Mouse (Mus musculus) spleen, postnatal 36 days (tissue): Measurements from ENCODE around the gene Zfp786.
A peak's percentile ranks its signal among the peaks of the same experiment; 100 is the strongest.
"Not testable (repeated sequence)": the region's sequence is repeated elsewhere in the genome, so short reads cannot be mapped to it uniquely, and the experiment has no call there.

ENCODE experiments used
- DNase-seq, 2 experiments: peaks; one replicate each; pipeline ENCODE4 v3.0.0; 2022; ENCODE audit warnings: low spot score in 2 of 2, mixed read lengths in 1 of 2

Gene Zfp786

DNA sequence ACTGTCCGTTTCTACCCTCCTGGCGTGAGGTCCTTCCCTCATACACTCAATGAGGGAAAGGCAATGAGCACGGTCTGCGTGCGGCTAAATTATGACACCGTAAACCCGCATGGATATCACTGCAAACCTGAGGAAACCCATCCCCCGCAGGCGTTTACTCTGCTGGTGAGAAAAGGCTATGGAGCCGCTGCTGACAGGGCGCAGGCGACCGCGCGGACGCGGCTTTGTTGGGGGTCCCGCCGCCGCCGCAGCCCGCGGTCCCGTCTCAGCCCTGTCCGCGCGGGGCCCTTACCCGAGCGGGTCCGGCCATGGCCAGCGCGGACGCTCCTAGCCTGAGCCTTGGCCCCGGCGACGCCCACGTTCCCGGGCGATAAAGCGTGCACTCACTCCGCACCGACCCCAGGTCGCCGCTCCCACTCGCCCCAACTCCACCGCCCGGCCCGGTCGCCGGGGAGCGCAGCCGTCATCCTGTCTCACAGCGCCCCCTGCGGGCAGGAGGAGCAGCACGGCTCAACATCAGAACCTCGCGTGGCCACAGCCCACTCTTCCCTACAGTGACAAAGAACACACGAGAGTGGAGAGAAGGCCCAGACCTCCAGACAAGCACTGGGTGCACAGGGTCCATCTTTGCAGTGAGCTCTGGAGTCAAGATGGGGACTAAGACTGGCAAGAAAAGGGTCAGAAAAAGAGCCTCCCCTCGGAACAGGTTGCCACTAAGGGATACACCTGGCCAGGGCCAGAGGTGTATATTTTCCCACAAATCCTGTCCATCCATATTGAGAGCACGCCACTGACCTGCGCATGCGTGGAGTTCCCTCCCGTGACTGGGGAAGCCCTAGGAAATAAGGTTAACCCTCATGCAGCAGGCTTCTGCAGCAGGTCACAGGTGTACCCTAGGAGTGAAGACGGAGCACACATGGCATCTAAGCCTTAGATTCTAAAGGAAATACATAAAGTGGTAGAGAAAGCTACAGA, at the start of gene Zfp786:
Gene Zfp786 (minus strand): TSS at position 764 of the 975 bp plus-strand sequence.
- DNase-seq, result peak; percentile 87 to 89

DNA sequence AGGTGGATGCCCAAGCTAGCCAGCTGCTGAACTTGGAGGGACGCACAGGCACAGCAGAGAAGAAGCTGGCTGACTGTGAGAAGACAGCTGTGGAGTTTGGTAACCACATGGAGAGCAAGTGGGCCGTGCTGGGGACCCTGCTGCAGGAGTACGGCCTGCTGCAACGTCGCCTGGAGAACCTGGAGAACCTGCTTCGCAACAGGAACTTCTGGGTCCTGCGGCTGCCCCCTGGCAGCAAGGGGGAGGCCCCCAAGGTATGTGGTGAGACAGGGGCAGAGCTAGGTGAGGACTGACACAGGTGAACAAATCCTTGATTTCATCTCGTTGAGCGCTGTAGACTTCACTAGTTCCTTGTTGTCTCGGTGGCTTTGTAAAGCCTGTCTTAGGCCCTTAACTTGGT, 49.5 kb upstream of the Zfp786 start:
- DNase-seq, result no peak

DNA sequence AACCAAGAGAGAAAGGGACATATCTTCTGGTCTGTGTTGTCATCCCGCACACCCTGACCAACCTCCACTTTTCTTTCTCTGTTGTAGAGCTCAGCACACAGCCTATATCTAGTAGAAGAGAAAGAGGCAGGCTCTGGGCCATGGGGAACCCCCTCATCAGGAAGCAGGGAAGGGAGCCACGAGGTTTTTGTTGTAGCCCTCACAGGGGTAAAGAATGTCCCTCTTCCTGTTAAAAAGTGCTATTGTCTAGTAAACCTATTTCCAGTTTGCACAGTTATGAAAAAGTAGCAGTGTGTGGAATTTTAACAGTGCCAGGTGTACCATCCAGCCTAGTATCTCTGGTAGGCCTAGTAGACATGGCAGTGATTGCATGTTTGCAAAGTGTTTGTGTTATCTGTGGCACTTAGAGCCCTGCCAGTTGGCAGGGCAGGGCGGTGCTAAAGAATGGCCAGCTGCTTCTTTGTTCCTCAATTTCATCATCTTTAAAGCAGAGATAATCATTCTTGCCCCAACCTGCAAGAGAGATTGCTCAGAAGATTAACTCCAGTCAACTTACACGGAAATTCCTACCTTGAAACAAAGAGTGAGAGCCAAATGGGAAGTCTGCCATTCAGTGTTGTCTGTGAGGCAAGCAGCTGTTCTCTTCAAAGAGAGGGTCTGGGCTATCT, 48.5 kb upstream of the Zfp786 start:
- DNase-seq, result no peak

DNA sequence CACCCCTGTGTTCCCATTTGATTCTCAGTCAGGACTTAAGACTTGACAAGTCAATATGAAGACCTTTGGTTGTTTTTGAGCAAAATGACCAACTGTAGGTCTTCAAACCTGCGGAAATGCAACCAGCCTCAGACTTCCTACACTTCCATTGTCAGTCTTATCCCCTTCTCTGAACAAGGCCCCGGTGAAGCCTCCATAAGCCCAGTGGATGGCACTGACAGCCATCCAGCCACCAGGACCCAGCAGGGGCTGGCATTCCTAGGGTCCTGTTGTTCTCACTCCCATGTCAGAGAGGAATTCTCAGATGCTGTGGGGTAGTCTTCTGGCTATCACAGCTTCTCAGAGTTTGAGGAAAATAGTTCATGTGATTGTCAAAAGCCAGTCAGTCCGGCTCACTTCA, 47.9 kb upstream of the Zfp786 start:
- DNase-seq, result no peak

DNA sequence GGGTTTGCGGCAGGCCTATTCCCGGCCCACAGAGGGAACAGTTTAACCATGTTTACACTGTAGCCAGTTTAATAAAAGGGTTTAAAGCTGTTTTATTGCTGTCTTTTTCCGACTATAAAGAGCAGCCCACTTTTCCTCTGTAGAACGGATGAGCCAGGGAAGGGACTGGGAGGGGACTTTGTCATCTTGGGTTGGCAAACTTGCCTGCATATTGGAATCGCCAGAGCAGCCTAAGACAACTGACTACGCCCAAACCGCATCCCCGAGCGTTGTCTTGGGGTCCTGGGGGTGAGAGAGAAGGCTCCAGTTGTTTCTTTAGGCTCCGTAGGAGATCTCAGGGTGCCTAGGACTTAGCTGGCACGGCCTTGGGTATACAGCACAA, 47.5 kb upstream of the Zfp786 start:
- DNase-seq, result no peak

DNA sequence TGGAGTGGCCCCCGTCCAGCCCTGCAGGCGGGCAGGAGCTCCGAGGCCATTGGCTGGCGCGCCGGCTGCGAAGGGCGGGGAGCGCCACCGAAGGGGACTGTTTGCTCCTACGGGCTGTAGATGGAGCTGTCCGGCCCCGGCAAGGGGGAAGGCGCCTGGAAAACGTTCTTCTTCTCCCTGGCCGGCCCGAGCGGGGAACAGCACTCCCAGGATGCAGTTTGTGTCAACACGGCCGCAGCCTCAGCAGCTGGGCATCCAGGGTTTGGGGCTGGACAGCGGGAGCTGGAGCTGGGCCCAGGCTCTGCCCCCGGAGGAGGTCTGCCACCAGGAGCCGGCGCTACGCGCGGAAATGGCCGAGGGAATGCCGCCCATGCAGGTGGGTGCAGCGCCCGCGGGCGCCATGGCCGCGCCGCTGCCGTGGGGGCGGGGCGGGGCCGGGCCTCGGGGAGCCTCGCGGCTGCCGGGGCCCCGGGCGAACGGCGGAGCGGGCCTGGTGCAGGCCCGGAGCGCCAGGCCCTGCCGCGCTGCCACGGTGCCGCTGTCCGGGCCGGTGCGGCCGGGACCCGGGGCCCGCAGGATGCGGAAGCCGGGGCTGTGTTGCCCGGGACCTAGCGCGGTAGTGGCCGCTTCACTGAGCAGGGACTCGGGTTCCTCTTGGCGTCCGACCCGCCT, 46.9 kb upstream of the Zfp786 start:
- DNase-seq, result peak; percentile 82 to 85

DNA sequence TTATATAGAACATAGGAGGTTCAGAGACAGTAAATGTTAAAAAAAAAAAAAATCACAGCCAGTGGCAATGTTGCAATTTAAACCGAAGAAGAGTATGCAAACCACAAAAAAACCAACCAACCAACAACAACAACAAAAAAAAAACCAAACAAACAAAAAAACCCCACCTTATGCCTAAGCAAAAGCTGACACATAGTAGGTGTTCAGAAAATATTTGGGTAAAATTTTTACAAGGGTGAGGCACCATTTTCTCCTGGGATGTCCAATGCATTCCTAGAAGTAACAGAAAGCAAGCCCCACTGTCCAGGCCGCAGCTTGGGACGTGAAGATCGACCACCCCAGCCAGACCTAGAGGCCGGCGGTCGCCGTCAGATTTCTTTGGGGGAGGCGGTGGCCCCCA, 46.4 kb upstream of the Zfp786 start, which contains the start of gene Zfp282:
Gene Zfp282 (plus strand): TSS at position 147 of the 400 bp plus-strand sequence.
- no peak for DNase-seq

DNA sequence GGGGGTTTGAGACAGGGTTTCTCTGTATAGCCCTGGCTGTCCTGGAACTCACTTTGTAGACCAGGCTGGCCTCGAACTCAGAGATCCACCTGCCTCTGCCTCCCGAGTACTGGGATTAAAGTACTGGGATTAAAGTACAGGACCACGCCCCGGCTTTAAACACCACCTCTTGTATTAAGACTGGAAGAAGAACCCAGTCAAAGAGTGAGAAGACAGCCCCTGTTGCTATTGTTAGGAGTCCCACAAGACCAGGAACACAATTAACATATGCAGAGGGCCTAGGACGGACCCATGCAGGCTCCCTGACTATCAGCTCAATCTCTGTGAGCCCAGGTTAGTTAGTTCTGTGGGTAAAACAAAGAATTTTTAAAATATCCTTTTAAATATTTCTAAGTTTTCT, 41.6 kb upstream of the Zfp786 start:
- no peak for DNase-seq

DNA sequence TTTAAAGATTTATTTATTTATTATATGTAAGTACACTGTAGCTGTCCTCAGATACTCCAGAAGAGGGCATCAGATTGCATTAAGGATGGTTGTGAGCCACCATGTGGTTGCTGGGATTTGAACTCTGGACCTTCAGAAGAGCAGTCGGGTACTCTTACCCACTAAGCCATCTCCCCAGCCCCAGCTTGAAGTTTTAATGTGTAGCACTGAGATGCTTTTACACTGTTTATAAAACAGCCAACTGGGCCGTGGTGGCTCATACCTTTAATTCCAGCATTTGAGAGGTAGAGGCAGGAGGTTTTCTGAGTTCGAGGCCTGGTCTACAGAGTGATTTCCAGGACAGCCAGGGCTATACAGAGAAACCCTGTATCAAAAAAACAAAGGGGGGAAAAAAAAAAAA, 27.1 kb upstream of the Zfp786 start:
- DNase-seq, result not testable (repeated sequence)

DNA sequence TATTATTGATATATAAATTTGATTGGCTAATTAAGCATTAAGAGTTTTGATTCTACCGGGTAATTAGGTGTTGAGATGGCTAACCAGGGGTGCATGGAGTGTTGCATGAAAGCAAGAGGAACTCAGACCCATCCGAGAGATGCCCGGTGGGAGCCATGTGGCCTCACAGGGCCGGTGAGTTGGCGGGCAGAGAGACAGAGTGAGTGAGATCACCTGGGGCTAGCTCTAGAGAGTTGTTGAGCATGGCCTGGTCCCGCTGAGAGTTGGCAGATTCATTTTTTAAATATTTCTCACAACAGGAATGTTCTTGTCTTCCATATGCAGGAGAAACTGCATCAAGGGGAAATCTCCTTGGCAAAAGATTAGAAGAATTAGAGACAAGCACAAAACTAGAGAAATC, 26.6 kb upstream of the Zfp786 start:
- DNase-seq, result no peak

DNA sequence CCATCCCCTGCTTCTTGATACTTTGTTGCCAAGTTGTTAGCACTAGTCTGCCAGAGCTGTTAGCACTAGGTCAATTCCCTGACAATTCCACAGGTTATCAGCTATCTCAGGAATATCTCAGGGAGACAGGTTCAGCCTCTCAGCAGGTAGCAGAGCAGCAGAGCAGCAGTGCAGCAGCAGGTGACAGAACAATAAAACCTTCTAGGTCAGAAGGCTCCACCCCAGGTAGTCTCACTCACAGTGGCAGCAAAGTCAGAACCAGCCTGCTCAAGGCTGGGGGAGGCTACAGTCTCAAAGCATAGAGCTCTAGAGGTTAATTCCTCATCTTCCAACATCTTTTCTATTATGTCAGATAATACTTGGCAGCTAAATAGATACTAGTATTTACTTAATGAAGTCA, 15.1 kb upstream of the Zfp786 start:
- DNase-seq, result no peak

DNA sequence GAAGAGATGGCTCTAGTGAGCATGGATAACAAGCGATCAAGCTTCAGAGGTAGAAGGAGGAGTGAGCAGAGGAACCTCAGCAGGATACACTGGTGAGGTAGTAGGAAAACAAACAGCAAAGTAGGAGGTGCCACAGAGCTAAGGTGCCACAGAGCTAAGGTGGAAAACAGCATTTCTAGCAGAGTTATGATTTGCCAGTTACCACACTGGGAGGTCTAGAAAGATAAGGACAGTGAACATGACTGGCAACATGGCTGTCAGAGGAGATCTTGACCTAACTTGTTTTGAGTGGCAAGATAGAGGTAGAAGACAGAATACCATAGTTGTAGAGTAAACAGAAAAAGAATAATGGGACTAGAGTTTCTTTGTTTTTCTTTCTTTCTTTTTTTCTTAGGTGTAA, 11.7 kb upstream of the Zfp786 start:
- no peak for DNase-seq

DNA sequence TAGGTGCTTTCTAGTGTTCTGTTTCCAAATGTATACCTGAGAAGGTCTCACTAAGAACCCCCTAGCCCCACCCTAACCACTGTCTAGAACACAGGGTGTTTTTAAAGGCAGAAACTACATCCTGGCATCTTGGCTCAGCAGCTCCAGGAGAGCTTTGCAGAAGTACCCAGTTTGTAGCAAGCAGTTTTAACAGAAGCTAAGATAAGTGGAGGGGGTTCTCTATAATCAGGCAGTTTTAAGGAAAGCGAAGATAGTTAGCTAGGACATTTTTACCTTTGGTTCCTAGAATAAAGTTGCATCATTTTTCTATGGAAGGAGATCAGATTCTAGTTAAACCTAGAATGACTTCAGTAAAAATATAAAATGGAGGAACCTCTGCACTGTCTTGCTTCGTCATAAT, 11.2 kb upstream of the Zfp786 start:
- no peak for DNase-seq

DNA sequence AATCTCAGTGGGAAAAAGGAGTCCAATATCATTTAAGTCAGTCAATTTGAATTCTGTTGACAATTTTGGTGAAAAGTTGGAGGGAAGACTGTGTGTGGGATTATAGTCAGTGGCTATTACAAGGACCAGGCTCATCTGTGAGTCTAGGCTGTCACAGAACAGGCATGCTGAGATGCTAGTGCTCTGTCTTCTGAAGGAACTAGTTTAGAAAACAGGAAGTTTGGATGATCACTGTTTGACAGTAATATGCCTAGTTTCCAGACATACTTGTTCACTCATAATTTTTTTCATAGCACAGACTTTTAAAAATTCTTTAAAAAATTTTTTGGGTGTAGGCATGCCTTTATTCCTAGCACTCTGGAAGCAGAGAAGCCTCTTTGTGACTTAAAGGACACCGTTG, 10.4 kb upstream of the Zfp786 start:
- DNase-seq, result no peak

DNA sequence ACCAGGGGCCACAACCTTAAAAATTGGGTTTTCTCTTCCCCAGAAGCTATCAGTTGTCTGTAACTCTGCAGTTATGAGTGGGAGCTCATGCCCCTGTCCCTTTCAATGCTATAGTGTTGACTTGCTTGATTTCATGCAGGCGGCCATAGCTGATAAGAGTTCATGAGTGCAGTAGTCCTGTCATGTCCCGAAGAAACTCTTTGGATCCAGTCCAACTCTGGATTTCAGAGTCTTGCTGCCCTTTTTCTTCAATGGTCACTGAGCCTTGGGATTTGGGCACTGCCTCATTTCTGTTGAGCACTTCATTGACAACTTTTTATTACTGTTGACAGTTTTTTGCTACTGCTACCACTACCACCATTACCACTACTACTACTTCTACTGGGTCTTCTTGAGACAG, 7.0 kb upstream of the Zfp786 start:
- DNase-seq, result no peak

DNA sequence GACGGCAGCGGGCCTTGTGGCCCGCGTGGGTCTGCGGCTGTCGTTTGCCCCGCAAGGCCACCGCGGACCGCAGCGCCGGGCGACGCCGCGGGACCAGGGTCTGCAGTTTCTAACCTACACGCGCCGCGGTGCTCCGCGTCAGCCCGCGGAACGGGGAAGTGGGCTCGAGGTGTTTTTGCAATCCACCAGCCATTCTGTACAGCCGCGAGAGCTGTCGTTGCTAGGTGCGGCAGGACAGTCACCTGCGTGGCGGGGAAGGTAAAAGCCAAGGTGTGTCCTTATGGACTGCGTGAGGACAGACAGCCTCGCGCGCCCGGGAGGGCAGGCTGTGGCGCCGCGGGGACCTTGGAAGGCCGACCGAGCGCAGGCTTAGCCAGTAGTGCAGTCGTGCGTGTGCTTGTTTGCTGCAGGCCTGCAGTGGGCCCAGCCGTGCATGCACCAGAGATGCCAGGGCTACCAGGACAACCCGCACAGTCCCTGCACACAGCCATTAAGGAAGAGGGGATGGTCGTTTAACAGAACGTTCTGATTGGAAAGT, 5.4 kb upstream of the Zfp786 start:
- peak; percentile 45 to 49 for DNase-seq

DNA sequence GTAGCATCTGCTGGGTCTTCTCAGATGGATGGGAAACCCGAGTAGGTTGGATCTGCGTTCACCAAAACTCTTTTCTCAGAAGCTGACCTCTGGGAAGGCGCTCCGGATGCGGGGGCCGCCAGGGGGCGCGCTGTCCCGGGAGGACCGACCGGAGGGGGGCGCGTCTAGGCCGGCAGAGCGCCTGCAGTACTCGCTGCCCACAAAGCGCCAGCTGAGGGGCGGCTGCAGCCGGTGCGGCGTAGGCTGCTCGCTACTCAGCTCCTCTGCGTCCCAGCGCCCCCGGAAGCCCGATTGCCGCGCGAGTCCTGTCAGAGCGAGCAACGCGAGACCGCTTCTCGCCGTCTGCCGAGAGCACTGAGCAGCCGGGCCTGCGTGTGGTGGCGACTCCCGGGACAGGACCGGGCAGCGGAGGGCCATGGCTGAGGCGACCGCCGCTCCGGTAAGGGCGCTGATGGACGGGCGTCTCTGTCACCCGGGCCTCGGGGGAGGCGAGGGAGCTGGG, 4.9 kb upstream of the Zfp786 start, which contains the start of gene Zfp398:
Gene Zfp398 (plus strand): TSS at position 180 of the 502 bp plus-strand sequence.
- peak; percentile 93 to 95 for DNase-seq

DNA sequence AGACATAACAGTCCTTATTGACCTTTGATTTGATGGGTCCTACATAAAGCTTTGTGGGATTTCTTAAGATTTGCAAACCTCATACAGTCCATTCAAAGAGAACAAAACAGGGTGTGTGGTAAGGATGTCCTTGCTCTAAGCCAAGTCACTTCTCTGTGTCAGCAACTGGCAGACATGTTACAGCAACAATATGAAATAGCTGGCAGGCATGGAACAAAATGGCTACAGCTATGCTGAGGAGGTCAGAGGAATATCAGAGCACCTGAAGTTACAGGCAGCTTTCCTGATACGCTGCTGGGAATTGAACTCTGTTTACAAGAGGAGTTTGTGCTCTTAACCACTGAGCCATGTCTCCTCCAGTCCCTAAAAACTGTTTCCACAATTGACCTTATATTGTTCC, 1.6 kb upstream of the Zfp786 start:
- DNase-seq, result no peak

DNA sequence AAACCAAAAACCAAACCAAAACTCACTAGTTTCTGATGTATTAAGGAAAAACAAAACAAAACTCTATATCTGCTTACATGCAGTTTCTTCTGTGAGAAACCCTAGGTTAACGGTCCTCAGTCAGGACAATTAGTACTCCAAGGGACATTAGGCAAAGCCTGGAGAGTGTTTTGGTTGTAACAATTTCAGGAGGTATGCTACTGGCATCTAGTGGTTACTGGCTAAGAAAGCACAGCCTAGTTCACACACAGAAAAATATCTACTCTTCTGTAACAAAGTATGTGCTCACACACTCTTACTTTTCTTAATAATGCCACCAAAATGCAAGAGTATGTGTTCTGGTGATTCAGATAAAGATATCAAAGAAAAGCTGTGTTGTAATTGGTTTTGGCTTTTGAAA, 1.7 kb downstream of the Zfp786 start:
- no peak for DNase-seq

DNA sequence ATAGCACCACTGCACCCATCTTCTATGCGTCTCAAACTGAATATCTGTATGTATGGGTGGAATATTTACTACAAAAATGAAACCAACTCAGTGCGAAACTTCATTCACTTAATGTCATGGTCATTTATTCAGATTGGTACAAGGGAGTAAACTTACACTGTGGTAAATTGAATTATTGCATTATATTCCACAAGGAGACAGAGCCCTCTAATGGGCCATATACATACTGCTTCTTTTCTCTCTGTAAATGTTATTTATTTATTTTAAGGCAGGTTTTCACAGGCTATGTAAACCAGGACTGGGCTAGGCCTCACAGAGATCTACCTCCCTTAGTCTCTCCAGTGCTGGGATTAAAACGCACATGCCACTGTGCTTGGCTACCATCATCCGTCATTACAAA, 3.2 kb downstream of the Zfp786 start:
- DNase-seq, result no peak

DNA sequence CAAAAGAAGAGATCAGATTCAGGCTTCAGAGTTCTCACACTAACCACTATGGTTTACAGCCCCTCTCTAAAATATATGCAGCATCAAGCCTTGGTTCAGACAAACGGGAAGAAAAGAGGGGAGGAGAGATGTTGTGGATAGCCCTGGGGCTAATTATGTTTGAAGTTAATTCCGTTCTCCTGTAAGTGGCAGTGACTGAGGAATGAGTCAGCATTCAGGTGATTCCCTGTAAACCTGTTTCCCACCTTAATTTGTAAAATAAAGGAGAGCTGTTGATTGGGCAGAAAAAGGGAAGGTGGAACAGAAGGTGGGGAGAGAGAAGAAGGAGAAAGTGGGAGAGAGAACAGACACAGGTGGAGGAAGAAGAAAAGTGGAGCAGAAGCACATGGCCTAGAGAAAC, 6.4 kb downstream of the Zfp786 start:
- DNase-seq, result no peak

DNA sequence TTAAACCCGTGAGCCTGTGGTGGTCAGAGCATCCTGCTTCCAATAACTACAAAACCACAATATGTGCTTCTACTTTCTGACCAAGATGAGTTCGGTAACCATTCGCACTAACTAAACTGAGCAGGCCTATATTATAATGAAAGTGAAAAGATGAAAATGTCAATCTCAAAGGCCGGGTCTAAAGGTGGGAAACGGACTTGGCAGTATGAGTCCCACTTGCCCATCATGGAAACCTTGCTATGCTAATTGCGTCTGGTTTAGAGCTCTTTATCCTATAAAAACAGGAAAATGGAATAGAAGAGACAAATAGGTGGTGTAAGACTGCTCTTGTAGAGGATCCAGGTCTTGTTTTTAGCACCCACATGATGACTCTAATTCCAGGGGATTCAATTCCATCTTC, 8.9 kb downstream of the Zfp786 start:
- no peak for DNase-seq
